Mouse (Mus musculus) urinary bladder, postnatal 25 days (tissue): ENCODE measurements around the gene Phyhd1.

ENCODE experiments used
- DNase-seq: peaks from one replicate; pipeline ENCODE4 v3.0.0; 2022; ENCODE audit warnings: low spot score

The Phyhd1 gene

GRCm38 (mm10) chr2:30256616-30257350, 9.2 kb upstream of the Phyhd1 start:
- no peak for DNase-seq

GRCm38 (mm10) chr2:30257699-30258460, 8.1 kb upstream of the Phyhd1 start:
- DNase-seq = no peak

GRCm38 (mm10) chr2:30258600-30258999, 7.4 kb upstream of the Phyhd1 start:
- no peak for DNase-seq

- DNase-seq = no peak
Measured at GRCm38 (mm10) chr2:30259131-30260064, 6.6 kb upstream of the Phyhd1 start.

DNA sequence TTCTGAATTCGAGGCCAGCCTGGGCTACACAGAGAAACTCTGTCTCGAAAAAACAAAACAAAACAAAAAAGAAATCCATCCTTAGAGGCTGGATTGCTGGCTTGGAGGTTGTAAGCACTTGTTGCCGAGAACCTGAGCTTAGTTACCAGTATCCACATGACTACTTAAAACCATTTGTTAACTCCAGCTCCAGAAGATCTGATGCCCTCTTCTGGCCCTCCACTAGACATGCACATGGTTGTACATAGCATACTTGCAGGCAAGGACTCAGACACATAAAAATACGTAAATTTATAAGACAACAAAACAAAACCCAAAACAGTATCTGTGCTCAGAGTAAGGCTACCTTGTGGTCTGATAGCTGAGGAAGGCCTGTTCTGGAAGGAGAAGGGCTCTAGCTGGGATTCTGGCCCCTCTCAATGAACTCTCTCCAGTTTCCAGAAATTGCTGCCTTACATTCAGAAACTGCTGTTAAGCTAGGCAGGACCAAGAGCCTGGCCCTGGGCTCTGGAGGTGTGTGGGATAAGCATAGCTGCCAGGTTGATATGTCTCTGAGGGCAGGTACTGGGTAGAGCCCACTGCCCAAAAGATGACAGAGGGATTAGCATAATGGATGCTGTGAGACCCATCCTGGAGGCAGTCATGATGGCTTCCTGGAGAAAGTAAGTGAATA, 4.8 kb upstream of the Phyhd1 start:
- DNase-seq = no peak

DNA sequence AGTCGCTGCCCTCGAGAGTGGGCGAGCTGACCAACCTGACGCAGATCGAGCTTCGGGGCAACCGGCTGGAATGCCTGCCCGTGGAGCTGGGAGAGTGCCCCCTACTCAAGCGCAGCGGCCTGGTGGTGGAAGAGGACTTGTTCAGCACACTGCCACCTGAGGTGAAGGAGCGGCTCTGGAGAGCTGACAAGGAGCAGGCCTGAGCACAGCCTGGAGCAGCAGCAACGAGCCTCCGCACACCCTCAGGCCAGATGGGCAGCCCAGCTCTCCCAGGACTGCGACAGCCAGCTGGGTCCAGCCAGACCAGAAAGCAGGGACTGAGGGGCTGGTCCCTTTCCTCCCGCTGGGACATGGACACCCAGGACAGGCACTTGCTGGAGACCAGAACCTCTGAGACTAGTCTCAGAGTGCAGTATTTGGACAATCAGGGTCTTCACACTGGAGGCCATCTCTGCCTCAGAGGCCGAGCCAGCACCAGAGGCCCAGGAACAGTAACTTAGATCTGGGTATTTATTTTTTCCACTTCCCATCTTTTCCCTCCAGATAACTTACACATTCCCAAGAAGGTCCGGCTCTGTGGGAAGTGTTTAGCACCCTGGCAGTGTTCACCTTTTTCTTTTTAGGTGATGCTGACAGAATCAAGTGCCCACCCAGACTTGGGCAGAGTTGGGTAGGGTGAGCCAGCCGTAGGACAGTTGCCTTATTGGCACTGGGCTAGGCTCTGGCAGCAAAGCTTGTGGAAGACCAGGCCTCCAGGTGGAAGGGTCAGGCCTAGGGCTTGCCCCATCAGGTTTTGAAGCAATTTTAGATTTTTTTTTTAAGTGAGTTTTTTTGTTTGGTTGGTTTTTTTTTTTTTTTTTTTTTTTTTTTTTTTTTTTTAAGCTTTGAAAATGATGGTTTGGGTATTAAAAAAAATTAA, 3.8 kb upstream of the Phyhd1 start:
- no peak for DNase-seq

DNA sequence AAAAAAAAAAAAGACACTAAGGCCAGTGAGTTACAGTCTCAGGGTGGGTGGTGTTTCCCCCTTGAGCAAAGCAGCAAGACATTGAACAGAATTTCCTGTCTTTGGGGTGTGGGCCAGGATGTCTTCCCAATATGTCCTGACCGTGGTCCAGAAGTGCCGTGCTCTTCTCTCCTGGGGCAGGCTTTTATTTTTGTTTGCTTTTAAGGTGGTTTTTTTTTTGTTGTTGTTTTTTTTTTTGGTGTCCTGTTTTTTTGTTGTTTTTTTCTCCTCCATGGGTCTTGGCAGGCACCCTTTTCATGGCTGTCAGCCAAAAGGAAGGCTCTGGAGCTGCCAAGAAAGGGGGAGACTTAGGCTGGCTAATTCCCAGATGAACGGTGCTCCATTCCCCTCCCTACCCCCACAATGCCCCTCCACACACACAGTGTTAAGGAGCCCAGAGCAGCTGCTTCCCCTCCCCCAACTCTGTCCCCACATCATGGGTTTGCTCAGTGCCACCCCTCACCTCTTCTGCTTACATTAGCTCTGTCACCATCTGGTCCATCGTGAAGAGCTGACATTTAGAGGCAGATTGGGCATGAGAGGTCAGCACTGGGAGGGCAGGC, 3.1 kb upstream of the Phyhd1 start:
- no peak for DNase-seq

- no peak for DNase-seq
Measured at GRCm38 (mm10) chr2:30263811-30264210, 2.2 kb upstream of the Phyhd1 start.

DNA sequence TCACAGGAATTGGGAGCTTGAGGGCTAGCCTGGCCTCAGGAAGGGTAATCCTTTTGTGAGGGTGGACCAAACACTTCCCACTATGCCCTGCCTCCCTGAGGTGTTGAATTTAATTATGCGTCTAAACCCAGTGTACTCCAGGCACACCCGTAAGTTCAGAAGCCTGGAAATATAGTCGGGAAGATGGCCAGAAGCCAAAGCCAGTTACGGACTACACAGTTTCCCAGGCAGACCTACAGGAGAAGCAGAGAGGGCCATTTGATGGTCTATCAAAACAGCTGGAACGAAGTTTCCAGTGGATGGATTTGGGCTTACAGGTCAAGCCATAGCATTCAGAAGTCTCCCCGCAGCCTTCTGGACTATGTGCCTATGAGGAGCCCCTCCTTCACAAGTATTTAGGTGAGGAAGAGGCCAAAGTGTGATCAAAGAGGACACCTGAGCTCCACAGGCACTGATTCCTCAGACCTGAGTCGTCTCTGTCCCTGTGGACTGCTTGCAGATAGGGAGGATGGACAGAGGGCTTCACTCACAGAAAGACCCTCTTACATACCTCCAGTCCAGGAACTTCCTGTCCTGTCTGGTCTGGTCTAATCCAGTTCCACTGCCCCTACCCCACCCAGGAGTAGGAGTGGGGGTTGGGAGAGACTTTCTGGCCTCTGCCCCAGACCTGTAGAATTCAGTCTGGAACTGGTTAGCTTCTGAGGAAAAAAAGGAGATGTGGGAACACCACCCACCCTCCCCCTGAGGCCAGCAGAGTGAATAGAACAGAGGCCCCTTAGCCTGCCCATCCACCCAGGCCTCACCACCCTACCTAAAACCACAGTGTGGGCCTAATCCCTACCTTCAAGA, 1.1 kb upstream of the Phyhd1 start:
- DNase-seq = no peak

GRCm38 (mm10) chr2:30266392-30266941, 464 bp downstream of the Phyhd1 start:
- peak; percentile 65 for DNase-seq

DNA sequence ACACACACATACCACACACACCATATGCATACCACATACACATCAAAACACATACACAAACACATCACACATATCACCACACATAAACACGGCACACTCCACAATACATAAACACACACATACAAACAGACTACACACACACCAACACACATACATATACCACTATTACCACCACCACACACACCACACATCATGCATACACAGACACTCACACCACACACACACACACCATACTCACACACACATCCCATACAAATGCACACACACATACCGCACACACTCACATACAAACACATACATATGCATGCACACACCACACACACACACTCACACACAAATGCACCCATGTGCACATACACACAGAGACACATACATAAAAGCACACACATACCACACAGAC, 1.5 kb downstream of the Phyhd1 start:
- no peak for DNase-seq

DNA sequence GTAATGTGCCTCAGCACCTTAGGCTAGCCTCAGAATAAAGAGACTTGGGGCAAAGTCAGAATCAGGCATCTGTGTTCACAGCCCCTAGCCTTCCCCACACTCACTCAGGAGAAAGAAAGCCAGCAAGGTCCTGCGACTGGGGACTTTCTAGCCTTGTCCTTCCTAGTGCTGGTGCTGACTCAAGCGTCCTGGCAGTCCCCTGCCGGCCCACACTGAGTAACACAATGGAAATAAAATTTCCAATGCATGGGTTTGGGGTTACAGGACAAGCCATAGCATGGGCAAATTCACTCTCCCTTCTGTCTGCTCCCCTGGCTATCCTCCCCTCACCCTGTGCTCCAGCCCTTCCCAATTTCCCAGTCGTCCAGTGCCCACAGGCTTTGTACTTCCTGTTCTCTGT, 2.4 kb downstream of the Phyhd1 start:
- no peak for DNase-seq

DNA sequence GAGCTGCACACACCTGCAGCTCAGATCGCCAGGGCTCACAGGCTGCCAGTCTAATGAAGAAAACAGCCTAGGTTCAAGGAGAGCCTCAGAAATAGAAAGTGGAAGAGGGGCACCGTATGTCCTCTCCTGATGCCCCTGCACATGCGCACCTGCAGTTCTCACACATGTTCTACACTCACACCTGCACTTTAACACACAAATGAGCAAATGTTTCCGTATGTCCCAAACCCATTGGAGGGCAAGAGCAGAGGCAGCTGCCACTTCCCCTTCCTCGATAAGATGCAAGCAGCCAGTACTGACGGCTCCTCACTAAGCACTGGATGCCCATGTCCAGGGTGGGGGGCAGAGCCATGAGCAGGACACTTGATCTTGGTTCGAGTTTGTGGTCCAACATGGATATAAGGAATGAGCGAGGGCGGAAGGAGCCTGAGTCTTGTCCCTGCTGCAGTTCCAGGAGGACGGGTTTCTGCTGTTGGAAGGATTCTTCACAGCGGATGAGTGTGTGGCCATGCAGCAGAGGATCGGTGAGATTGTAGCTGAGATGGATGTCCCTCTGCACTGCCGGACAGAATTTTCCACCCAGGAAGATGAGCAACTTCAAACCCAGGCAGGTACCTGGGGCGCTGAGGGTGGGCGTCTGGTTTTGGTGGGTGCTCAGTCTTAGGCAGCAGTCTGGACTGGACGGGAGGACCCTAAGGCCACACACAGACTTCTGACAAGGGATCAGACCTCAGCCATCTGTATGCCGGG, 3.4 kb downstream of the Phyhd1 start:
- no peak for DNase-seq

GRCm38 (mm10) chr2:30270134-30270533, 4.1 kb downstream of the Phyhd1 start:
- peak; percentile 48 for DNase-seq

- DNase-seq = no peak
Measured at GRCm38 (mm10) chr2:30280743-30281142, 14.7 kb downstream of the Phyhd1 start, which contains the start of gene Gm28038. Gm28038 (plus strand) TSS chr2:30281043.

DNA sequence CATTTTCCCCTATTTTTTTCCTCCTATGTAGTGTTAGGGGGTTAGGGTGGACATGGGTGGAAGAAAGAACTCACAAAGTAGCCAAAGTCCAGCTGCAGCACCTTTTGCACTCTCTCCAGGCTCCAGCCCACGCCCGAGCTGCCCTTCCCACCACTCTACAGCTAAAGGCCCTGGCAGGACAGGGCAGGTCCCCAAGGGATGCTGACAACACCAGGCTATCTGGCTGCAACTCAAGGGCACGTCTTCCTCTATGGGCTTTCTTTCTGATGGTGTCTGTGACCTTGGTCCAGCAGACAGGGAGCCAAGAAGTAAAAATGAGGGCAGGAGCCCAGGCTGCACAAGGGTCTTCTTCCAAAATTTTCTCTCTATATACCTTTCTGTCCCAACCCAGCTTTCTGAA, 15.6 kb downstream of the Phyhd1 start:
- no peak for DNase-seq

DNA sequence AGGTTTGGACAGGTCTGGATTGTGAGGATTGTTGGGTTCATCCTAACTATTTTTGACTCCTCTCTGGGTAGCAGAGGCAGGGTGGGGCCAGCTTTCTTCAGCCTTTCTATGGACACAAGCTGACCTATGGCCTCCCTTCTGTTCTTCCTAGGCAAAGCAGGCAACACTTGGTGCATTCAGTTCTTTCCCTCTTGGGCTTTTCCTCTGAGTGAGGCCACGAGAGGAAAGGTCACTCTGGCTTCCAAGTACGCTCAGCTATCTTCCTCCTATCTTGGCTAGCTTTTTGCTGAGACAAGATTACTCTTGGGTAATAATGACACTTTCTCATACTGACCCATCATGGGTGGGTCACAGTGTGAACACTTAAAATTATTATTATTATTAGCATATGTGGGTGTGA, 17.2 kb downstream of the Phyhd1 start:
- DNase-seq = no peak

DNA sequence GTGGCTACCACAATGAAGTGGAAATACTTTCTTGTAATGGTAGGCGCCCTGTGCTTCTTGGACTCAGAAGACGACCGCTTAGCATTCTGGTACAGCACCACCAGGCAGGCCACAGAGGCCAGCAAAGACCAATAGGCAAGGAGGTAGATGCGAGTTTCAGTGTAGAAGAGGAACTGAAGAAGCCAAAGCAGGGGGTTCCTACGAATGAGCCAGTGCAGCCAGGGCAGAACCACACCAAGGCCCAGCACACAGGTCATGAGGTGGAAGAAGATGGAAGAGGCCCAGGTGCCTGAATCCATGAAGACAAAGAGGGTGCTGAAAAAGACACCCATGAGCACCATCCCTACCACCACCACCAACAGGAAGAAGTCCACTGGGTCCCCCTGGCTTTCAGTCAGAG, 19.0 kb downstream of the Phyhd1 start:
- no peak for DNase-seq
